Mouse (Mus musculus) midbrain, embryonic 13.5 days (tissue): ENCODE measurements around the gene Zfp867. TPM values are rescaled to one million over a fixed set of nuclear protein-coding genes. Genes with fewer than 3 reads are reported as not detected.

Source experiments
- ATAC-seq: fragments of 200-750 bp; cut with Nextera tagmentation; 2 replicates; pipeline ENCODE4 v1.8.0; 2017; ENCODE audit warnings: mild to moderate bottlenecking, moderate TSS enrichment, moderate library complexity
- H3K27ac ChIP-seq: fragments of 300-500 bp; sonication (generic); 2 replicates; pipeline ENCODE4 v1.5.1; 2015; ENCODE audit warnings: inconsistent platforms, mild to moderate bottlenecking, moderate library complexity
- H3K27me3 ChIP-seq: fragments of 300-500 bp; sonication (generic); 2 replicates; pipeline ENCODE4 v1.6.1; 2015; ENCODE audit warnings: mild to moderate bottlenecking, inconsistent platforms
- H3K36me3 ChIP-seq: fragments of 300-500 bp; sonication (generic); 2 replicates; pipeline ENCODE4 v1.6.1; 2015; ENCODE audit warnings: mild to moderate bottlenecking, inconsistent platforms
- H3K4me1 ChIP-seq: fragments of 300-500 bp; sonication (generic); replicated peaks from 2 replicates; pipeline ENCODE4 v1.6.1; 2015; ENCODE audit warnings: inconsistent platforms
- H3K4me2 ChIP-seq: fragments of 300-500 bp; sonication (generic); replicated peaks from 2 replicates; pipeline ENCODE4 v1.6.1; 2015; ENCODE audit warnings: moderate library complexity, mild to moderate bottlenecking, inconsistent platforms
- H3K4me3 ChIP-seq: fragments of 300-500 bp; sonication (generic); replicated peaks from 2 replicates; pipeline ENCODE4 v1.5.1; 2015; ENCODE audit warnings: mild to moderate bottlenecking, inconsistent platforms
- H3K9ac ChIP-seq: fragments of 300-500 bp; sonication (generic); replicated peaks from 2 replicates; pipeline ENCODE4 v1.6.1; 2015; ENCODE audit warnings: mild to moderate bottlenecking, inconsistent platforms
- H3K9me3 ChIP-seq: fragments of 300-500 bp; sonication (generic); 2 replicates; pipeline ENCODE4 v1.6.1; 2016; ENCODE audit warnings: mild to moderate bottlenecking, inconsistent platforms
- WGBS: fragments of 180-500 bp; shearing (Covaris S2); methylation state at CpG from one replicate; pipeline ENCODE4 v1.1.7; 2015; 5-methylcytosine and 5-hydroxymethylcytosine counted together
- polyA plus RNA-seq: library from polyadenylated mRNA; unstranded; fragments of >200 nt; fragmentation: Nextera tagmentation; extraction: Ambion mirVana; gene quantifications from 2 replicates; pipeline ENCODE4 v1.2.1, GENCODE M21; 2015

Zfp867 gene
- polyA plus RNA-seq, 1 experiment from 2014 or later = 14.7 TPM

GRCm38 (mm10) chr11:59418708-59419107 lies 53.6 kb downstream of the Zfp867 start:
- H3K4me3 ChIP-seq = no peak overlapping the region
- H3K27me3 ChIP-seq = no peaks in the 10 kb centered on the region
- no peak overlapping the region for H3K9ac ChIP-seq
- no peak overlapping the region for H3K4me2 ChIP-seq
- WGBS = 81% methylated on average over 5 of the region's 5 CpGs
- no peak overlapping the region for H3K27ac ChIP-seq
- peaks cover 83% of the 10 kb centered on the region for H3K36me3 ChIP-seq
- no peaks in the 10 kb centered on the region for H3K9me3 ChIP-seq
- no peak for ATAC-seq
- no peaks in the 10 kb centered on the region for H3K4me1 ChIP-seq

GRCm38 (mm10) chr11:59412999-59413863 lies 59.0 kb downstream of the Zfp867 start:
- Histone ChIP-seq H3K4me3 (no peak overlapping the region), H3K36me3 (peaks cover 63% of the 10 kb centered on the region), H3K4me2 (no peak overlapping the region), H3K4me1 (peaks cover 9% of the 10 kb centered on the region), H3K27me3 (no peaks in the 10 kb centered on the region), H3K27ac (no peak overlapping the region), H3K9me3 (no peaks in the 10 kb centered on the region), H3K9ac (no peak overlapping the region)
- WGBS = 85% methylated on average over 13 of the region's 13 CpGs
- no peak for ATAC-seq

GRCm38 (mm10) chr11:59412058-59412457 lies 60.2 kb downstream of the Zfp867 start:
- ATAC-seq = no peak
- Histone ChIP-seq H3K4me1 (peaks cover 9% of the 10 kb centered on the region), H3K27ac (no peak overlapping the region), H3K9ac (no peak overlapping the region), H3K4me2 (no peak overlapping the region), H3K4me3 (no peak overlapping the region), H3K27me3 (no peaks in the 10 kb centered on the region), H3K36me3 (peaks cover 66% of the 10 kb centered on the region), H3K9me3 (no peaks in the 10 kb centered on the region)
- 67% methylated on average over 6 of the region's 6 CpGs for WGBS

Other genes starting within 250 kb of the Zfp867 start
- 602 and 607 TPM in 2 replicates for gene Arf1, start 244.2 kb downstream of the Zfp867 start, polyA plus RNA-seq
- 0.68 and 3.0 TPM in 2 replicates for gene Wnt3a, start 181.7 kb downstream of the Zfp867 start, polyA plus RNA-seq
- gene Wnt9a, start 165.5 kb downstream of the Zfp867 start, polyA plus RNA-seq = 2.9 and 6.0 TPM in 2 replicates
- gene Prss38, start 96.8 kb downstream of the Zfp867 start, polyA plus RNA-seq = not detected in 2 replicates
- 14.3 TPM in 2 replicates for gene Jmjd4, start 22.4 kb downstream of the Zfp867 start, polyA plus RNA-seq
- 352 and 380 TPM in 2 replicates for gene Snap47, start 21.3 kb downstream of the Zfp867 start, polyA plus RNA-seq
- 17.6 and 18.2 TPM in 2 replicates for gene Zkscan17, start 54.3 kb upstream of the Zfp867 start, polyA plus RNA-seq
- gene Nlrp3, start 69.1 kb upstream of the Zfp867 start, polyA plus RNA-seq = 0.04 and 0.21 TPM in 2 replicates
- gene Olfr222, start 103.8 kb upstream of the Zfp867 start, polyA plus RNA-seq = not detected in 2 replicates
- not detected in 2 replicates for gene Olfr223, start 120.8 kb upstream of the Zfp867 start, polyA plus RNA-seq
- gene Mprip, start 188.8 kb upstream of the Zfp867 start, polyA plus RNA-seq = 37.1 and 39.3 TPM in 2 replicates